Mouse (Mus musculus) spleen, adult 12 weeks (tissue): ENCODE results near the gene Kptn.
A peak's percentile ranks its signal among the peaks of the same experiment; 100 is the strongest.

Experiments
- DNase-seq: peaks from one replicate; pipeline ENCODE4 v3.0.0; 2022; ENCODE audit warnings: low spot score

Kptn gene

DNA sequence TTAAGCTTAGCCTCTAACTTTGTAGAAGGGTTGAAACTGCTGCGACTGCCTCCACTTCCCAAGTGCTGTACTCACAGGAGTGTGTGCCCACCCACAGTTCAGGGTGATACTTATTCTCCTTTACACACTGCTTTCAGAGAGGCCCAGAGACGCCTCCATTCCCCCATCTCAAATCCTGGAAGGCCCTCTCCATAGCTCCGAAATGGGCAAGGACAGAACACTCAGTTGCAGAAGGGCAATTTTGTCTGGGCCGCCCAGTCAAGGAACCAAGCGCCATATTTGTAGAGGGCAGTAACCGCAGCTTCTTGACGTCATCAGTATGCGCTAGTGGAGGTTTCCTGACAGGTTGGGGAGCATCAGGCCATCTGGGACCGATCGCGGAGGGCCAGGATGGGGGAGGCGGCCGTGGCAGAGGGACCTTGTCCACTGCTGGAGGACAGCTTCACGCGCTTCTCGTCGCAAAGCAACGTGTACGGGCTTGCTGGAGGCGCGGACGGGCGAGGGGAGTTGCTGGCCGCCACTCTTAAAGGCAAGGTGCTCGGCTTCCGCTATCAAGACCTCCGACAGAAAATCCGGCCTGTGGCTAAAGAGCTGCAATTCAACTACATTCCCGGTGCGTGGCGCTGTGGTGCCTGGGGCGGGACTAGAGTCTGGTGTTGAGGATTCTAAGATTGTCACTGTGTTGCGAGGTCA, at the start of gene Kptn:
TSS of gene Kptn (plus strand) at position 327 of the 693 bp plus-strand sequence.
- peak; percentile 84 for DNase-seq

DNA sequence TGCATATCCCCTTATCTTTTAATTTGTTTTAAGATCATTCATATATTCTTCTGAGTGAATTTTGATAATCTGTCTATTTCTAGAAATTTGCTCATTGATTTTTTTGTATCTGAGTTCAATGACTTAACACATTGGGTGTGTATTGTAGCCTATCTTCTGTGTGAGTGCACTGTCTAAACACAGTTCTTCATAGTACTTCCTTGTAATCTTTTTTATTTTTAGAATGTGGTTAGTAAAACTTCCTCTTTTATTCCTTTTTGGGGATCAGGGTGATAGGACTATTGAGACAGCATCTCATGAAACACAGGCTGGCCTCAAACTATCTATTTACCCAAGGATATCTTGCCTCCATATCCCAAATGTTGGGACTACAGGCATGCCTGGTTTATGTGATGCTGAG, 48.8 kb upstream of the Kptn start:
- DNase-seq: no peak

DNA sequence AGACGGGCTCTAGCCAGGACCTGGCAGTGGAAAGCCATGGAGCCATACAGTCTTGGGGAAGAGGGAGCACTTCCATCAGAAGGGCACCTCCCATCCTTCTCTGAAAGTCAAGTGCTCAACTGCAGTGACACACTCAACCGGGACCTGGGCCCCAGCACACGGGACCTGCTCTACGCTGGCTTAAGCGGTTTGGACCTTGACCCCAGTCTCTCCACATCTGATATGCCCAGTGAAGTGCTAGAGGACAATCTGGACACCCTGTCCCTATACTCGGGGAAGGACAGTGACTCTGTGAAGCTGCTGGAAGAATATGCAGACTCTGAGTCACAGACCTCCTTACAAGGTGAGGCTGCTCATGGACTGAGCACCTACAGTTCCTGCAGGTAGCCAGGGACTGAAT, 47.8 kb upstream of the Kptn start:
- no peak for DNase-seq

DNA sequence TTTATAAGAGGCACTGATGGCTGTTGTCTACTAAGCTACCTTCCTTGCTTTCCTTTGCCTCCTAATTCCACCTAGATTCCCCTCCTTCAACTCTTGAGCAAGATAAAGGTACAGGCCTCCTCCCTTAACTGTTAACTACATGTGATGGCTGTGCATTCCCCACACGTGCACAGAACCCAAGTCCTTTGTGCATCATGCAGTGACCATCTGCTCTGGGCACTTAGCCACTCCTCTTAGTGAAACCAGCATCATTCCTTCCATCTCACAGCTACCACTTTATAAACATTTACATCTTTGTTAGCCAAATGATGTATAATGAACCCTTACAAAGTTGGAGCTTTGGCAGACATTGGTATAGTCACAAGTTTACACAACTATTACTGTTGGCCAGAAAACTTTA, 39.7 kb upstream of the Kptn start:
- no peak for DNase-seq

DNA sequence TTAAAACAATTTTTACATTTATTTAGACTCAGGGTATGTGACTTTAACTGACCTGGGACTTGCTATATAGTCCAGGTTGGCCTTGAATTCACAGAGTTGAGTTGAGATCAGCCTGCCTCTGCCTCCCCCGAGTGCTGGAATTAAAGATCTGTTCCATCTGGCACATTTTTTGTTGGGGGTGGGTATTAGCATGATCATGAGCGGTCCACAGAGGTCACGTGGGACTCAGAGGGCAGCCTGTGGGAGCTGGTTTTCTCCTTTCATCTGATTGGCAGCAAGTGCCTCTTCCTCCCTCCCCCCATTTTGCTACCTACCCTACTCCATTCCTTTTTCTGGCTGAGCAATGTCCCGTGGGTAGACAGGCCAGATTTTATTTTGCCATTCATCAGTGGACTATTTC, 39.1 kb upstream of the Kptn start:
- DNase-seq: no peak

DNA sequence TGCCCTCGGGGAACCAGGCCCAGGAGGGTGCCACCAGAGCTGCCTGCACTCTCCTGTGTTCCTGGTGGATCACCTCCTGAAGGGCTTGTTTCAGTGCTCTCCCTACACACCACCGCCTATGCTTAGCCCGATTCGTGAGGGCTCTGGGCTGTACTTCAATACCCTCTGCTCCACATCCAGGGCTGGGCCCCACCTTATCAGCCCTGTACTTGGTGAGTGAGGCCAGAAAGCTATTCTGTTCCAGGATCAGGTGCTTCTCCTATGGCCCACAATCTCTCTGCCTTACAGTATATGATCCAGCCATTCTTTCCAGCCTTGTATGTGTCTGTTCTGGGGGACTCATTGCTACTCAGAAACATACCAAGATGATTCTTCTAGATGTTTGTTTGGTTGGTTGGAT, 36.3 kb upstream of the Kptn start:
- DNase-seq: no peak

DNA sequence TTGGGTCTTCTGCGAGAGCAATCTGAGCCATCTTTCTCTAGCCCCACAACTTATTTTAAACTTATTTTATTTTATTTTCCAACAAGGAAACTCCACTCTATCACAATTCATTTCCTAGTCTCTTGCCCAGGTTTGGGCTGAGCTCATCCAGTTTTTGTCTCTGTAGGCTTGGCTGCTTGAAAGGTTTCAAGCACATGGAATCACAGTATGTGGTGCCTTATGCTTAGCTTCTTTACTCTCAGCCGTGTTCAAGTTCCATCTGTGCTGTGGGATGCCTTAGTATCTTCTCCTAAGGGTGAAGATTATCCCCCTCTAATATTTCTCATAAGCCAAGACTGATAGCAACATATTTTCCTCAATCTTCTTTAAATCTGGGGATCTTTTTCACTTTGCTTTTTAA, 32.1 kb upstream of the Kptn start:
- no peak for DNase-seq

DNA sequence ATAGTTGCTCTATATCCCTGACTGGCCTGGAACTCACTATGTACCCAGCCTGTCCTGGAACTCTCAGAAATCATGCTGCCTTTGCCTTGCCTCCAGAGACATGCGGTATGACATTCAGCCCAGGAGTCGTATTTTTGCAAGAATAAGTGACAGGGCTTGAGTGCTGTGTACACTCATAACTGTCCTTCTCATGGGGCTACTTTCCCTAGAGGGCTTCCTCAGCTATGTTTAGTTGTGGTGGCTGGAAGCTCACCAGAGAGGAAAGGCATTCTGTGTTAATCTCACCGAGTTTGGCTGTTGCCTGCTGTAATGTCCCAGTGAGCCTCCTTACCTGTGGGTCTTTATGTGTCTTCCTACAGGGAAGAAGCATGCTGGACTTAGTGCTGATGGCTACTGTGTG, 25.1 kb upstream of the Kptn start:
- no peak for DNase-seq

DNA sequence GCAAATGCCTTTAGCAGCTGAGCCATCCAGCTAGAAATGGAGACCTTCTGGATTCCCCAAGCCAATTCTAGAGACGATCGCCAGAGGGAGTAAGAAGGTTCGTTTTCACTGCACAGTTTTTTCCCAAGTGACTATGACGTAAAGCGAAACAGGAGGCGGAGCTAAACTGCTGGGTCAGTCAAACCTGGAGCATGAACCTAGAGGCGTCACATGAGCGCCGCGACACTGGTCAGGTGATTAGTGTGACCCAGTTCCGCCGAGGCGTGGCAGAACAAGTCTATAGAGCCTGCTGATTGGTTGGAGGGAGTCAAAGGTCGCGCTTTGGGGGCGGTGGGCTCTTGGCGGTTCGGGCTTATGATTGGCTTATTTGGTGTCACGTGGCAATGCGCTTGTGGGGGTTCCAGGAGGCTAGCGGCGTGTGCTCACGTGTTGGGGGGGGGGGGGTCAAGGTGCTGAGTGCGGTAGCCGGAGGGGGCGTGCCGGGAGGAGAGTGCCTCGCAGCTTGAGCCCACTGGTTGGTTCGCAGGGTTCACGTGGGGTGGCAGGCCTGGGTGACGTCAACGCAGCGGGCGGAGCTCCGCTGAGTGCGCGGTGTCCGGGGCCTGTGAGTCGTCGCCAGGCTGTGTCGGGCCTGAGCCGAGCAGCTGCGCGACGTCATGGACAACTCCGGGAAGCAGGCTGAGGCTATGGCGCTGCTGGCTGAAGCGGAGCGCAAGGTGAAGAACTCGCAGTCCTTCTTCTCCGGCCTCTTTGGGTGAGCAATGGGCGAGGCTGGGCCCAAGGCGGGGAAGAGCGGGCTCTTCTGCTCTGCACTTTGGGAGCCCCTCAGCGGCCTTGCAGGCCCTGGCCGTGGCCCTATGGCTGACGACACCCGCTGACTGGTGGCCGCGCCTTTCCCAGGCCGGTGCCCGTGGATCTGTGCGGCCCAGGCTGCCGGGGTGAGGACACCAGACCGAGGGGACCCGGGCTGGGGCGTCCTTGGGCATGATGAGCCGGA, 21.4 kb upstream of the Kptn start, which contains the start of gene Napa:
TSS of gene Napa (plus strand) at position 438 of the 997 bp plus-strand sequence.
- DNase-seq: peak; percentile 95

DNA sequence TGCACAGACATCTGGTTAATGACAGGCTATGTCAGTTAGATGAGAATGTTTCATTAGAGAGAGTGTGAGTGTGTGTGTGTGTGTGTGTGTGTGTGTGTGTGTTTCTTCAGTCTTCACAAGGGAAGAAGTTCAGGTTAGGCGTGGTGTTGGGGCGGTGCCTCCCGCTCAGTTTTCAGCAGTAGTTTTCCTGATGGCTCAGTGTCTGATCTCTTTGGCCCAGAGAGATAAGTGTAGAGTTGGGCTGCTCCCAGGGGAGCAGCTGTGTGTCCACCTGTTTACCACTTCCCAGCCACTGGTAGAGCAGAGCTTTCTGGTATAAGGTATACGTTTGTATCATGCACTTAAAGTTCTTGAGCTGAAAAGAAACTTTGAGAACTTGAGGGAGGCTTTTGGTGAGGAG, 19.8 kb upstream of the Kptn start:
- DNase-seq: peak; percentile 20

DNA sequence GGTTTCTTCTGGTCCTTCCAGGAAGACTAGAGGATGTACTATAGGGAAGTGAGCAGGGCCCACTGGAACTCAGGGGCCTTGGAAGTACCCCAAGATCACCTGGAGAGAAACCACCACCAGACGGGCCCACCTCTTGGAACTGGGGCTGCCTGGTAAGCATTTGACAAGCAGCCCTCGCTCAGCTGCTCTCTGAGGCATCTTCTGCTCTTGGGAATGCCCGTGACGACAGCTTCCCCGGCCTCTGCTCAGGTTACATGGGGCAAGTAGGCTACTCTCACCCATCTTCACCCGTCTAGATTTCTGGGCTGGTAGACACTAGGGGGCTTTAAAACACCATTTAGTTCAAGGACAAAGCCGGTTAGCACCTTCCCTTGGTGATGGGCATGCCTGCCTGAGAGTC, 18.6 kb upstream of the Kptn start:
- DNase-seq: no peak

DNA sequence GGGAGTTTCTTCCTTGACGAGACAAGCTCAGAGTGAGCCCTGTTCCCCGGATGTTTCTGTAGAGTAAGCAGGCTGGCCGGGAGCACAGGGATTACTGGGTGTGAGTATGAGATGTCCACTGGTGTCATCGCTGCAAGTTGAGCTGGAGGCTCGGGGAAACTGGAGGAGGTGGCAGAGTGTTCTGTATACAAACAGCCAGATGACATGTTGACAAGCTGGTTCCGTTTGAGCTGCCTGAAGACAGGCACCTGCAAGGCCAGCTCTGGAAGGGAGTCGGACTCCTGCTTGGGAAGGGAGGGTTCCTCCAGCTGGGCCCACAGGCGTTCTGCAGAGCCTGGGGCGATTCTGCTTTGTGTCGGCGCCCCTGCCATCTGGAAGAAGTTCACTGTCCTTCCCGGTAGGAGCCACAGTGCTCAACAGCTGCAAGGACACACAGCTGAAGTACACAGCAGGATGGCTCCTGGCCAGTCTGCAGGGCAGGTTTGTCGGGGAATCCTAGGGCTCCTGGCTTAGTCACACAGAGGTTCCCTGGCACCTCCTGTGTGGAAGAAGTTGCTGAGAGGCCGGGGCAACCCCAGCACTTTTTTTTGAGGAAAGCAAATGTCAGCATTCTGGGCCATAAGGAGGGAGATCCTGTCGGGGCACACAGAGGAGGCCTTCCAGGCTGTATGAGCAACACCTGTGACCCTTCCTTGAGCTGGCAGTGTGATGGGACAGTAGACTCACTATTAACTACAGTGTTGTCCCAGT, 17.8 kb upstream of the Kptn start:
- no peak for DNase-seq

DNA sequence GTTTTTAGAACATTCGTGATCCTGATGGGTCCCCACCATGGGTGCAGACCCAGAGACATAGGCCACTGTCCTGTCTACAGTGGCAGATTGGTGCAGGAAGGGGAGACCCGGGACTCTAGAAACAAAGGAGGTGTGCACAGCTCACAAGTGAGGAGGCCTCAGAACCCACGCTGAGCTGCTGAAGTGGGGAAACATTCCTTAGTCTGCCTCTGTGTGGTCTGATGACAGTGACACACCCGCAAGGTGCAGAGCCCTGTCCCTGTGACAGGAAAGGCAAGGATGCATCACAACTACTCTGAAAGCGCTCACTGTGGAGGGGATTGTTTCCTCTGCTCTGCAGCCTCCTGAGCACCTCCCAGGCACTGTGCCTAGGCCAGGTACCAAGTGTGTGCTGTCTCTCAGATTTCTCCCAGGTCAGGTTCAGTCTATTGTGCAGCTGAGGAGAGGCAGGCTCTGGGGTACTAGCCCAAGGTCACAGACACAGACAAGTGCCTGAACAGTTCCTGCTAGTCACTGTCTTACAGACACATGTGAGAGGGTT, 16.9 kb upstream of the Kptn start:
- no peak for DNase-seq

DNA sequence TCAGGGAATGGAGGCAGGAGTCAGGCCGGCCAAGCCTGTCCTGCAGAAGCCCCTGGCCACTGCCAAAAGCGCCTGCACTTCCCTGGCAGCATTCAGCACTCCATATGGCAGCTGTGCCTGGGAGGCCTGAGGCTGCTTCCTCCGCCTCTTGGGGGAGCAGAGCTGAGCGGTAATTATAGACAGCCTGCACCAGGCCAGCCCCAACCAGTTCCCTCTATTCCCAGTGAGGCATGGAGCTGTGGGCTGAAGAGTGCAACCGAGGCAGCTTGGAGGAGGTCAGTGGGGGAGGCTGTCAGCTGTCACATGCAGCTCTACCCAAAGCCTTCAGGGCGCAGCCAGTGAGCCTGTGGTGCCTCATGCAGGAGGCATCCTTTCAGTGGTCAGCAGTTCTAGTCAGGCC, 15.9 kb upstream of the Kptn start:
- DNase-seq: no peak

DNA sequence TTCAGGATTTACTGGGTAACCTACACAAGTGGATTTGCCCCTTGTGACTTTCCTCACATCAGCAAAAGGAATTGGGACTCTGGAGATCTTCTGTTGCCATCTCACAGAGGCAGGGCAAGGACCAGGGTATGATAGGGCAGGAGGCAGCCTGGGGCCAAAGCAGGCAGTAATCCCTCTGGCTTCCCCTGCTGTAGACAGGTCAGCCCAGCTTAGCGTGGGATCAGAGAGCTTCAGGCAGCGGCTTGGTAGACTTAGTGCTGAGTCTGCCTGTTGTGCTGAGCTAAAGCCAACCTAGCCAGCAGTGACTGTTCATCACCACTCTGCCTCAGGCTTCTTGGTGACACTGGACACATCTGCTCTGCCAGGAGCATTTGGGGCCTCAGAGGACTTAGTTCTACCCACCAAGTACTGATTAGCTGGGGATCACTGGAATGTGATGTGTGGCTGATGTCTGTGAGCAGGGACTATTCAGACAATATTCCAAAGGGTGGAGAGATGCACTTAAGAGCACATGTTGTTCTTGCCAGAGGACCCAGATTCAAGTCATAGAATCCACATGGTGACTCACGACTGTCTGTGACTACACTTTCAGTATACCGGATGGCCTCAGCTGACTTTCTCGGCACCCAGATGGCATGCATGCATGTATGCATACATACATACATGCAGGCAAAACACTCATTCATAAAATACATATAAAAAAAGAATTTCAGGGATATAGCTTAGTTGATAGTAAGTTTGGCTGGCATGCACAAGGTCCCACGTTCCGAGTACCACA, 14.9 kb upstream of the Kptn start:
- DNase-seq: no peak

DNA sequence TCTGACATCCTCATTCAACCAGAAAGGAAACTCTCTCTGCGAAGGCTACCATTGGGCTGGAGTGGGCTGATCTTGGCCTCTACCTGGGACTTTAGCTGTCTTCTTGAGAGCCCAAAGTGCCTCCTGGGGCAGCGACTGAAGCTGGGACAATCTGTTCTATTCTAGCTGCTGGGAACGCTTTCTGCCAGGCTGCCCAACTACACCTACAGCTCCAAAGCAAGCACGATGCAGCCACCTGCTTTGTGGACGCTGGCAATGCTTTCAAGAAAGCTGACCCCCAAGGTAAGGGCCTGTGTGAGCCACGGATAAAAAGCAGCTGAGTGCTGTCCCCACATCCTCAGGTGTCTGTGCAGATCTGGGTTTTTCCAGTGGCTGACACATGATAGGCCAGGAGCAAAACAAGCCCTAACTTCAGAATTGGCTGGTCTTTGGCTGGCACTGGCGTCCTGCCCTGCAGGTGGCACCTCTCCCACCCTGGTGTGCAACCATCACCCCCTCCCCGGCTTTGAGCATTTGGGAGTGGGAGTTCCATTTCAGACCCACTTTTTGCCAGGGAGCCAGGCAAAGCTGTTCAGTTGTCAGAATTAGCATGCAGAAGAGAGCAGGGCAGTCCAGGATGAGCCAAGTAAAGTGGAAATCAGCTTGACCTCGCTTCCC, 10.7 kb upstream of the Kptn start:
- DNase-seq: no peak

DNA sequence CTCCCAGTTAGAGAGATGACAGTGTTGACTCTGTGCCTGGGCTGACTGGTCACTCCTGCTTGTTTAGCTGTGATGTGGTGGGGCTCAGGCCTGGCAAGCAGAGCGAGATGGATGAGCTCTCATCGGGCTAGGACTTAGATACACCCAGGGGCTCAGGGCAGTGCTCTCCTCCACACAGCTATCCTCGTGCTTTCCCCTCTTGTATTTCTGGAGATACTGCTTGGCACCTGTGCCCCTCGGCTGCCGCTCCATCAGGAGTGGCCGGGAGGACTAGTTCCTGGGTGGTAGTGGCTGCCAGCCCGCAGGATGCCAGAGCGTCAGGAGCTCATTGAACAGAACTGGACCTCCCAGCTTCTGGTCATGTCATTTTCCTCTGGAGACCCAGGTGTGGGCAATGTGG, 9.5 kb upstream of the Kptn start:
- DNase-seq: no peak

DNA sequence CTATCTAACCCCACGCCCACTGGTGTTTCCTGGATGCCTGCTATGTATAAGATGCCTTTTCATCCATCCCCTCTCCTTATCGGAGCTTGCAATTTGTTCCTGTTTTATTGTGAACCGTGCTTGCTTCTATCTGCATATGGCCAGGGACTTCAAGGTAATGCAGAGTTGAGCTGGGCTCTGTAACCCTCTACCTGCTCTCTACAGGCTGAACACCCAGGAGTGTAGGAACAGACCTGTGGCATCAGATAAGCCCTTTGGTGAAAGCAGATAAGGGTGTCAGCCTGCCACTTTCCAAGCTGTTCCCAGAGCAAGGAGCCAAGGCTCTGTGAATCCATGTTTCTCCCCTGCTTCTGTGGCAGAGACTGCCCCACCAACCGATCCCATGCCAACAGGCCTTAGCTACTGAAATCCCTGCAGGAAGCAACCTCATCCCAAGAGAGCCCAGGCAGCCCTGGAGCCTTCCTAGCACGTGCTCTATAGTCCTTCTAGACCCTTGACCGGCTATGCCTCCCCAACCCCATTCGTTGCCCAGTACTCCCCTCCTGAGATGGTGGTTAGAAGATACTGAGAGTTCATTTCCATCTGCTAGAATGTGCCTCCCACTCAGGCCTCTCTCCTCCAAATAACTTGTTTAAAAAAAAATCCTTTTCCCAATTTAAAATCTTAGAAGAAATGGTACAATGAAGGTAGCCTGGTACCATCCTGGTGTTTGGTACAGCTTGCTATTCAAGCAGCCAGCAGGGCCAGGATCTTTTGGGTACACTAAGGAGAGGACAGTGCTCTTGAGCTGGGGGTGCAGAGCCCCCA, 8.2 kb upstream of the Kptn start:
- no peak for DNase-seq

DNA sequence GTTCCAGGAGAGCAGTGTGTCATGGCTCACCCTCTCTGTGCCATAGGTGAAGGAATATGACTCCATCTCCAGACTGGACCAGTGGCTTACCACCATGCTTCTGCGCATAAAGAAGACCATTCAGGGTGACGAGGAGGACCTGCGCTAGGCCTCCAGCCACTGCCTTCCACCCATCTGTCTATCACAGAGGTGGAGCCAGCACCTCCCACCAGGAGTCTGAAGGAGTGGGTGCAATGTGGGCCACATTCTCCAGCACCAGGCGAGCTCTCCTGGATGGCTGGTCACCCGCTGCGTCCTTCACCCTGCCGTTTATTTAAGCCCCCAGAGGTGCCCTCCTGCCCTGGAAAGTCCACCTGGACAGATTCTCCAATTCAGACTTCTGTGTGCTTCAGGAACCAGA, 3.3 kb upstream of the Kptn start:
- DNase-seq: no peak

DNA sequence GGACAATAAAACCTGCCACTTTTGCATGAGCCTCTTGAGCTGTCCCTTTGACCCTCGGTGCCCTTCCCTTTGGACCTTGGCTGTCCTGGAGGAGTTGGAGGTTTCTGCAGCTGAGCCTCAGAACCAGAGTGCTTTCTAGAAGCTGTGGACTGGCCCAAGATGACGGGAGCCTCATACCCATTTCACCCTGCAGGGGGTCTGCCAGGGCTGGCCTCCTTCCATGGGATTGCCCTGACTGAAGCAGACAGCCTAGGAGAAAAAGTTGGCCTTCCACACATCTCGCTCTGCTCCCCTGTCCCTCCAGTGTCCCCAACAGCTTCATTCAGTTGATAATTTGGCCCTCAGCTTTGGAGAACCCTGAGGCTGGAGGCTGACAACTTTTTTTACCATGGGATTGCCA, 2.6 kb upstream of the Kptn start:
- no peak for DNase-seq
